Mouse (Mus musculus) bone marrow, adult 2 months (tissue): ENCODE data around the gene Olfr1367.

Experiments used
- CTCF ChIP-seq: fragments of 200-500 bp; IDR thresholded peaks from 2 replicates; pipeline ENCODE4 v1.5.1; 2011; ENCODE audit warnings: low read length, control low read depth; ENCODE audit not compliant: control insufficient read depth, insufficient read depth
- POLR2A ChIP-seq: fragments of 200-500 bp; IDR thresholded peaks from 2 replicates; pipeline ENCODE4 v1.6.1; 2011; ENCODE audit warnings: low read depth, mild to moderate bottlenecking, control low read depth, low read length, borderline replicate concordance; ENCODE audit not compliant: control insufficient read depth

DNA sequence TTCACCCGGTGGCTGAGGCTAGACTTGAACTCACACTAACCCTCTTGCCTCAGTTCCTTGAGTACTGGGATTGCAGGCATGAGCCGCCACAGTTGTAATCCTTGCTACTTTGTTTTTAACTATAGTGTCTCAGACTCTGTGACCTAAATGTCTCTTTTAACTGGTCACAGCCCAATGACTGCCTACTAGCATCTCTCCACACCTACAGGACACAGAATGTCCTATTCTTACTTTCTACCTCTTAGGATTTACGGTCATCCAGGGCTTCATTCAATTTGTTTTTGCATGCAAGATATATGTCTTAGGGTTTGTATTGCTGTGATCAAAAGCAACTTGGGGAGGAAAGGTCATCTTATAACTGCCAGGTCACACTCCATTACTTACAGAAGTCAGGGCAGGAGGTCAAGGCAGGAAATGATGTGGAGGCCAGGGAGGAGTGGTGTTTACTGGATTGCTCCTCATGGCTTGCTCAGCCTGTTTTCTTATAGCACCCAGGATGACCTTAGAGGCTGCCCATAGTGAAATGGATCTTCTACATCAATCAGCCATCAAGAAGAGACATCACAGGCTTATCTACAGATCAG lies 42.1 kb upstream of the Olfr1367 start:
- no peak for TF ChIP-seq CTCF
- TF ChIP-seq POLR2A = no peak
